Mouse (Mus musculus): ENCODE results near the gene Cacnb3. TPM values are rescaled to one million over a fixed set of nuclear protein-coding genes. Genes with fewer than 3 reads are reported as not detected.
A peak's percentile ranks its signal among the peaks of the same experiment; 100 is the strongest.

The Cacnb3 gene
- polyA plus RNA-seq, 1 experiment = 112 TPM

GRCm38 (mm10) chr15:98648071-98648470 is 17.4 kb downstream of the Cacnb3 start:
- H3K36me3 ChIP-seq (ENCODE audit: control insufficient read depth, insufficient read depth) = peaks cover 99% of the 10 kb centered on the region
- no peak overlapping the region for H3K4me3 ChIP-seq (ENCODE audit: insufficient read depth, poor library complexity, severe bottlenecking)
- H3K27me3 ChIP-seq (ENCODE audit: control insufficient read depth, insufficient read depth, insufficient read length) = no peaks in the 10 kb centered on the region
- no peaks in the 10 kb centered on the region for H3K79me3 ChIP-seq (ENCODE audit: low read depth)
- H3ac ChIP-seq (ENCODE audit: control insufficient read depth, insufficient read length, low read depth) = no peak overlapping the region
- H3K79me2 ChIP-seq (ENCODE audit: control insufficient read depth, insufficient read depth) = no peaks in the 10 kb centered on the region
- TF ChIP-seq MYOD1 (IDR thresholded peaks at IDR 0.05; ENCODE audit: control insufficient read depth, insufficient read length, low read depth) = no peak
- TF ChIP-seq FOSL1 (IDR thresholded peaks at IDR 0.05; ENCODE audit: insufficient read depth, low read length, poor library complexity, severe bottlenecking) = no peak
- TF ChIP-seq CTCF (IDR thresholded peaks at IDR 0.05; ENCODE audit: control insufficient read depth, insufficient read depth, insufficient read length) = no peak
- TF ChIP-seq USF1 (IDR thresholded peaks at IDR 0.05; ENCODE audit: low read depth) = no peak
- TF ChIP-seq MAX (IDR thresholded peaks at IDR 0.05) = no peak
- TF ChIP-seq MYOG (IDR thresholded peaks at IDR 0.05; ENCODE audit: control insufficient read depth, extremely low read depth, insufficient read length) = no peak
- no peak for TF ChIP-seq CEBPB (IDR thresholded peaks at IDR 0.05; ENCODE audit: low read depth)

- no peak overlapping the region for H3ac ChIP-seq (ENCODE audit: control insufficient read depth, insufficient read length, low read depth)
- H3K79me3 ChIP-seq (ENCODE audit: low read depth) = no peaks in the 10 kb centered on the region
- no peak for TF ChIP-seq CEBPB (IDR thresholded peaks at IDR 0.05; ENCODE audit: low read depth)
- no peak for TF ChIP-seq MYOG (IDR thresholded peaks at IDR 0.05; ENCODE audit: control insufficient read depth, extremely low read depth, insufficient read length)
- H3K79me2 ChIP-seq (ENCODE audit: control insufficient read depth, insufficient read depth) = peaks cover 6% of the 10 kb centered on the region
- H3K36me3 ChIP-seq (ENCODE audit: control insufficient read depth, insufficient read depth) = peaks cover 95% of the 10 kb centered on the region
- no peak overlapping the region for H3K4me3 ChIP-seq (ENCODE audit: insufficient read depth, poor library complexity, severe bottlenecking)
- H3K27me3 ChIP-seq (ENCODE audit: control insufficient read depth, insufficient read depth, insufficient read length) = no peaks in the 10 kb centered on the region
These were observed 20.8 kb downstream of the Cacnb3 start for GRCm38 (mm10) chr15:98651431-98651830.

- H3K27me3 ChIP-seq (ENCODE audit: control insufficient read depth, insufficient read depth, insufficient read length) = no peaks in the 10 kb centered on the region
- no peaks in the 10 kb centered on the region for H3K79me3 ChIP-seq (ENCODE audit: low read depth)
- no peak overlapping the region for H3K4me3 ChIP-seq (ENCODE audit: insufficient read depth, poor library complexity, severe bottlenecking)
- H3K79me2 ChIP-seq (ENCODE audit: control insufficient read depth, insufficient read depth) = peaks cover 6% of the 10 kb centered on the region
- H3K36me3 ChIP-seq (ENCODE audit: control insufficient read depth, insufficient read depth) = peaks cover 96% of the 10 kb centered on the region
- TF ChIP-seq MAX (IDR thresholded peaks at IDR 0.05) (no peak), CTCF (IDR thresholded peaks at IDR 0.05; ENCODE audit: control insufficient read depth, insufficient read depth, insufficient read length) (no peak), USF1 (IDR thresholded peaks at IDR 0.05; ENCODE audit: low read depth) (no peak), FOSL1 (IDR thresholded peaks at IDR 0.05; ENCODE audit: insufficient read depth, low read length, poor library complexity, severe bottlenecking) (no peak)
- H3ac ChIP-seq (ENCODE audit: control insufficient read depth, insufficient read length, low read depth) = no peak overlapping the region
These were observed 21.5 kb downstream of the Cacnb3 start for GRCm38 (mm10) chr15:98652174-98652573.

GRCm38 (mm10) chr15:98656982-98657751 is 26.5 kb downstream of the Cacnb3 start:
- H3K79me3 ChIP-seq (ENCODE audit: low read depth) = peaks cover 31% of the 10 kb centered on the region
- peaks cover 45% of the 10 kb centered on the region for H3K79me2 ChIP-seq (ENCODE audit: control insufficient read depth, insufficient read depth)
- no peak overlapping the region for H3K4me3 ChIP-seq (ENCODE audit: insufficient read depth, poor library complexity, severe bottlenecking)
- TF ChIP-seq MYOG (IDR thresholded peaks at IDR 0.05; ENCODE audit: control insufficient read depth, extremely low read depth, insufficient read length) (no peak), MAX (IDR thresholded peaks at IDR 0.05) (no peak), CEBPB (IDR thresholded peaks at IDR 0.05; ENCODE audit: low read depth) (no peak), CTCF (IDR thresholded peaks at IDR 0.05; ENCODE audit: control insufficient read depth, insufficient read depth, insufficient read length) (peak; percentile 1), FOSL1 (IDR thresholded peaks at IDR 0.05; ENCODE audit: insufficient read depth, low read length, poor library complexity, severe bottlenecking) (no peak), USF1 (IDR thresholded peaks at IDR 0.05; ENCODE audit: low read depth) (no peak)
- no peaks in the 10 kb centered on the region for H3K27me3 ChIP-seq (ENCODE audit: control insufficient read depth, insufficient read depth, insufficient read length)
- no peak overlapping the region for H3ac ChIP-seq (ENCODE audit: control insufficient read depth, insufficient read length, low read depth)
- peaks cover 89% of the 10 kb centered on the region for H3K36me3 ChIP-seq (ENCODE audit: control insufficient read depth, insufficient read depth)

DNA sequence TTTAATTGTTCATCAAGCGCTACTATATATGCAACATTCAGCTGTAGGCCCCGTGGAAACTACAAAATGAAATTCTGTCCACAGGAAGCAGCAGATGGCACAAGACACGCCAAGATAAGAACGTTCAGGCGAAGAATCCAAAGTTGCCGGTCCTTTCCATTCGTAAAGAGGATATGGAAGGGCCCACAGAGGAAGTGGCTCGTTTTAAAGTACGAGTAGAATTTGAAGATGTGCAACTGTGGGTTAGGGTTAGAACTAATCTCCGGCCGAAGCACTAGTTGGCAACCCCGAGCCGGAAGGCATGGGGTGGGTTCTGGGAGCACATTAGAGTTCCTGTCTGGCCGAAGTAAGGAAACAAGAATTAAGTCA is 31.5 kb downstream of the Cacnb3 start:
- peaks cover 42% of the 10 kb centered on the region for H3K36me3 ChIP-seq (ENCODE audit: control insufficient read depth, insufficient read depth)
- TF ChIP-seq FOSL1 (IDR thresholded peaks at IDR 0.05; ENCODE audit: insufficient read depth, low read length, poor library complexity, severe bottlenecking) (no peak), CTCF (IDR thresholded peaks at IDR 0.05; ENCODE audit: control insufficient read depth, insufficient read depth, insufficient read length) (no peak), MAX (IDR thresholded peaks at IDR 0.05) (no peak), MYOD1 (IDR thresholded peaks at IDR 0.05; ENCODE audit: control insufficient read depth, insufficient read length, low read depth) (no peak), USF1 (IDR thresholded peaks at IDR 0.05; ENCODE audit: low read depth) (no peak), MYOG (IDR thresholded peaks at IDR 0.05; ENCODE audit: control insufficient read depth, extremely low read depth, insufficient read length) (no peak), CEBPB (IDR thresholded peaks at IDR 0.05; ENCODE audit: low read depth) (no peak)
- peak overlapping the region; percentile 87 for H3ac ChIP-seq (ENCODE audit: control insufficient read depth, insufficient read length, low read depth)
- peaks cover 46% of the 10 kb centered on the region for H3K79me2 ChIP-seq (ENCODE audit: control insufficient read depth, insufficient read depth)
- H3K27me3 ChIP-seq (ENCODE audit: control insufficient read depth, insufficient read depth, insufficient read length) = no peaks in the 10 kb centered on the region
- peaks cover 35% of the 10 kb centered on the region for H3K79me3 ChIP-seq (ENCODE audit: low read depth)
- peak overlapping the region; percentile 94 for H3K4me3 ChIP-seq (ENCODE audit: insufficient read depth, poor library complexity, severe bottlenecking)
